Mouse (Mus musculus) effector memory CD4-positive, alpha-beta T cell, adult 5 months (primary cell): ENCODE results near the gene Garem2. TPM values are rescaled to one million over a fixed set of nuclear protein-coding genes. Genes with fewer than 3 reads are reported as not detected.

Experiments
- polyA plus RNA-seq: library from polyadenylated mRNA; unstranded; fragments of 100-300 nt; shearing (Covaris generic); gene quantifications from one replicate; pipeline ENCODE4 v1.2.1, GENCODE M21; 2017

The Garem2 gene
- polyA plus RNA-seq, result 0.16 TPM

DNA sequence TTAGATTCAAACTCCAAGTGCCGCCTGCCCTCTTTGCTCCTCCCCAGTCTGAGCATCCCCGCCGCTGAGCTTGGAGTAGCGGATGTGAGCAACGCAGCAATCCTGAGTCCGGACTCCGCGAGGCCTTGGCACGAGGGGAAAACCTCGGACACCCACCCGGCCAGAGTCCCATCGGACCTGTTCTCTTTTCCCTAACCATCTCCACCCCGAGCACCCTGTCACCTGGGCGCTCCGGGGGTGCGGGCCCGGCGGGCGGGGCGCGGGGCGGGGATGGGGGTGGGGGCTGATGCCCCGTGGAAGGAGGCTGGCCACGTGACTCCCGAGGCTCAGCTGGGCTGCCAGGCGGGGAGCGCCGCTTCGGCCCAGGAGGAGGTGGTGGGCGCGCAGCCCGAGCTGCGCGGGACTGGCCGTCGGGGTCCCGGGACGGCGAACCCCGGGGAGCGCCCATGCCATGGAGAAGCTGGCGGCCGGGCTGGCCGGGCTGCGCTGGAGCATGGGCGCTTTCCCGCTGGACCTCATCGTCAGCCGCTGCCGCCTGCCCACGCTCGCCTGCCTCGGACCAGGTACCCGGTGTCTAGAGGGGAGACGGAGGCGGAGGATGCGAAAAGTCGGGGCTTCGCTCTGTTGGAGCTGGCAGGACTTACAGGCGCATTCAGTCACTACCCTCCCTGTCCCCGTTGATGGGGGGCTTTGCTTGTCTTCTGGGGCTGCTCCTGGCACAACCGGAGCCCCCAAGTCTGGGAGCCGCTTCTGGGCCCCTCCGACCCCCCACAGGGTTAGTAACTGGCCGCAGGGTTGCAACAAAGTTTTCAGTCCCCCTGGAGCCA lies at the start of gene Garem2:
TSS of gene Garem2 (plus strand) at position 321 of the 827 bp plus-strand sequence.

DNA sequence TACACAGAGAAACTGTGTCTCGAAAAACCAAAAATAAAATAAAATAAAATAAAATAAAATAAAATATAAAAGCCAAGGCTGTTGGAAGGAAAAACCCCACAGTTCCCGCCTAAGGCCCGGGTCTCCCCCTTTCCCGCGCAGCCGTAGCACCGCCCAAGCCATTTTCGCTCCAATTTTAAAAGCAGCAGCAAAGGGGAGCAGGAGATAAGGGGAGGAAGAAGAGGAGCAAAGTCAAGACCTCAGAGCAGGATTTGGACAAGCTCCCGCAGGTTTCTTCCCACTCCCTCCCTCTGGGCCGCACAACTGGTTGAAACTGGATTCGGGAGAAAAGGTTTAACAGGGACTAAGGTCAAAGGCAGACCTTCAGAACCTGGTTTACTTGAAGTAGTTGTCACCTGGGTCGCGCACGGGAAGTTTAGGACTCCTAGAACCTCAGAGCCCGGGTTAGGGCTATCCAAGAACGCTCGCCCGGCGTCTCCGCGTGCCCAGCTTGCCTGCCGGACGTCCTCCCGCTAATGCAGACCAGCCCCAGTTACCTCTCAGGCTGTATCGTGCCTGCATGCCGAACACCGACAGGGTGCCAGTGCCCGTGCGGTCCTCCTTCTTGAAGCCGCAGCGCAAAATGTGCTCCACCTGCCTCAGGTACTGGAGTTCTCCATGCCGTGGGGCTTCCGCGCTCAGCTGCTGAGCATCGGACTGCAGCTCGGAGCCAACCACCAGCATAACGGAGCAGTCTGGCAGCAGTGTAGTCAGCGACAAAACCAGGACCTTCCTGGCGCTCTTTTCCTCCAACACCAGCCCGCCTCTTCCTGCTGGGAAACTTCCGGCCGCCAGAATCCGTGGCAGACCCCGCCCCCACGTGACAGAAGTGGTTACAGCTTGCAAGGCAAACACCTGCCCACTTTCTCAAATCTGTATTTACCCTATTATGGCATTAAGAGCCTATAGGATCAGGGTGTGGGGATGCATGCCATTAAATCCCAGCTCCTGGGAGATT lies 31.8 kb upstream of the Garem2 start, which contains the start of gene Tyms:
TSS of gene Tyms (minus strand) at position 793 of the 997 bp plus-strand sequence.

DNA sequence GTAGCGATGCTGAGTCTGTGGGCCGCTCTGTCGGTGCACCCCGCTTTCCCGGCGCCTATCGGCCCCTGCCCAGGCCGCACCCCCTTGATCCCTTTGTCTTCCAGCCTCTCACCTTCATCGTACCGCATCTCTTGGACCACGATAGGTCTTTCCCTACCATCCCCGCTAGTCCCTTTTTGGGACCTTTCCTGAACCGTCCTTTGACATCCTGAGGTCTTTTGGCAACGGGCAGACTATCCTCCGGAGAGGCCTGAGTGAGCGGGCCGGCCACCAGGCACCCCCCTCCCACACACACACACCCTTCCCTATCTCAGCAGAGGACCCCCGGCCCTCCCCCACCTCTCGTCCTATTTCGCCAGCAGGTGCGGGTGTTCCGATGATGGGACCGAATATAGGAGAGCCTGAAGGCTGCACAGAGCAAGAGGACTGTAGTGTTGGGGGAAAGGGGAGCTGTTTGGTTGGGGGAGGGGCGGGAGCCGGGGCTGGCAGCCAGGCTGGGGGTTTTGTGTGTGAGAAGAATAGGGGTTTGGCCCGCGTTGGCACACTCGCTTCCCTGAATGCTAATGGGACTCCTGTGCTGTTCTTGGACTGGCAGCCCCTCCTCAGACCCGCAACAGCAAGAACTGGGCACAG lies 823 bp downstream of the Garem2 start, which contains the start of gene 3110082J24Rik:
TSS of gene 3110082J24Rik (minus strand) at position 419 of the 633 bp plus-strand sequence.

DNA sequence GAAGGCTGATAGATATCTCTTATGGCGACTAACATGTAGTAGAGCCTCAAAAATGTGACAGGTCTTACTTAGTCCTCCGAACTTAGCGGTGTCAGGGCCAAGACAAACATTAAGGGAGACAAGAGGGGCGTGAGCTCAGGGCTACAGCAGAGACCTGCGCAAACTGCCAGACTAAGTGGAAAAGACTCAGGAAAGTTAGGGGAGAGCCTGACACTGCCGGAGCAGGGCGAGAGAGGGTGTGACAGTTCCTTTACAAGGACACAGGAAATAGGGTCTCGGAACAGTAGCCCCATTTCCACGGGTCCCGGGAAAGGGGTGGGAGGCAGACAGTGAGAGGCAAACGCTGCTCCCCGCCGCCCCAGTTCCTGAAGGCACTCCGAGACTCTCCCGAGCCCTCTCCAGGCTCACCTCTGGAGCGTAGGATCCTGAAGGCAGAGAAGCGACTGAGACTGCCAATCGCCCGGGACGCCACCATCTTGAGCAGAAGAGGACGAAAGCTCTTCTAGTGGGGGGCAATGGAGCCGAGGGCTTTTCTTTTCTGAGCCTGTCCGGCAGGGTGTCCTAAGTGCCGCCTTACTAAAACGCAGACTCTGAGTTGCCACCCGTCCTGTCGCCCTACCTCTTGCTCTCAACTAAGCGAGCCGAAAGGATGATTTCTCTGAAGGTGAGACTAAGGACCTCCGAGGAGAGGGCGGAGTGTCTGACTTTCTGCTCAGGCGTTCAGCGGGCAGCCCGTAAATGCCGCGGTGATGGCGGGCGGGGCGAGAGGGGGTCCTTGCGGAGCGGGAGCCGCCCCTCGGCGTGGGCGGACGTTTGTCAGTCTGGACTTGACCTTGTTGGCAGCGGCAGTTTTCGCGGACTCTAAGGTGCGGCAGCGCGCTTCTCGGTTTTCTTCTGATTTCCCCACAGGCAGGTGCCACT lies 49.8 kb downstream of the Garem2 start, which contains the start of the genes Hadha and Hadhb:
TSS of gene Hadha (minus strand) at position 689 of the 921 bp plus-strand sequence.
TSS of gene Hadhb (plus strand) at position 775 of the 921 bp plus-strand sequence.

Other genes starting within 250 kb of the Garem2 start
- gene Il6, start 92.0 kb upstream of the Garem2 start, polyA plus RNA-seq, result not detected
- gene Tyms, start 31.5 kb upstream of the Garem2 start, polyA plus RNA-seq, result 12.8 TPM
- gene 3110082J24Rik, start 925 bp downstream of the Garem2 start, polyA plus RNA-seq, result not detected
- 73.2 TPM for gene Hadha, start 50.0 kb downstream of the Garem2 start, polyA plus RNA-seq
- 213 TPM for gene Hadhb, start 50.1 kb downstream of the Garem2 start, polyA plus RNA-seq
- gene Adgrf3, start 100.6 kb downstream of the Garem2 start, polyA plus RNA-seq, result not detected
- gene Selenoi, start 127.4 kb downstream of the Garem2 start, polyA plus RNA-seq, result 17.2 TPM
- gene Drc1, start 176.2 kb downstream of the Garem2 start, polyA plus RNA-seq, result 0.60 TPM